Mouse (Mus musculus) megakaryocyte progenitor cell, adult 5-6 weeks (primary cell): Measurements from ENCODE around the gene Aknad1. TPM values are rescaled to one million over a fixed set of nuclear protein-coding genes. Genes with fewer than 3 reads are reported as not detected.

ENCODE experiments used
- total RNA-seq, 2 experiments: library from RNA; stranded (forward) in 1 of 2; stranded (reverse) in 1 of 2; fragments of 157-497, 149-512 nt in 1 of 2; fragments of 200-1000 nt in 1 of 2; gene quantifications; 2 replicates each; pipeline versions ENCODE4 v1.2.3 to v1.2.4; 2015 to 2017

Aknad1 gene
- total RNA-seq, 2 experiments from 2014 or later: not detected

Other genes starting within 250 kb of the Aknad1 start
- not detected in 2 replicates for gene 1700013F07Rik, start 205.5 kb upstream of the Aknad1 start, total RNA-seq (2015)
- not detected in 2 replicates for gene 1700013F07Rik, start 205.5 kb upstream of the Aknad1 start, total RNA-seq (2017)
- 0.20 and 0.27 TPM in 2 replicates for gene 5330417C22Rik, start 203.1 kb upstream of the Aknad1 start, total RNA-seq (2015)
- 0.20 and 0.25 TPM in 2 replicates for gene 5330417C22Rik, start 203.1 kb upstream of the Aknad1 start, total RNA-seq (2017)
- gene Tmem167b, start 177.2 kb upstream of the Aknad1 start, total RNA-seq (2015): 15.2 and 16.4 TPM in 2 replicates
- gene Tmem167b, start 177.2 kb upstream of the Aknad1 start, total RNA-seq (2017): 35.2 and 38.2 TPM in 2 replicates
- gene Taf13, start 168.0 kb upstream of the Aknad1 start, total RNA-seq (2015): 12.9 and 15.6 TPM in 2 replicates
- gene Taf13, start 168.0 kb upstream of the Aknad1 start, total RNA-seq (2017): 13.2 and 15.9 TPM in 2 replicates
- gene Wdr47, start 148.4 kb upstream of the Aknad1 start, total RNA-seq (2015): 1.6 and 2.4 TPM in 2 replicates
- gene Wdr47, start 148.4 kb upstream of the Aknad1 start, total RNA-seq (2017): 4.1 and 8.9 TPM in 2 replicates
- 36.1 and 39.2 TPM in 2 replicates for gene Clcc1, start 85.7 kb upstream of the Aknad1 start, total RNA-seq (2015)
- gene Clcc1, start 85.7 kb upstream of the Aknad1 start, total RNA-seq (2017): 85.3 and 91.2 TPM in 2 replicates
- 7.2 and 11.1 TPM in 2 replicates for gene Gpsm2, start 17.3 kb upstream of the Aknad1 start, total RNA-seq (2015)
- gene Gpsm2, start 17.3 kb upstream of the Aknad1 start, total RNA-seq (2017): 11.7 and 16.3 TPM in 2 replicates
- gene Stxbp3, start 100.9 kb downstream of the Aknad1 start, total RNA-seq (2015): 28.8 and 36.7 TPM in 2 replicates
- 18.0 and 26.9 TPM in 2 replicates for gene Stxbp3, start 100.9 kb downstream of the Aknad1 start, total RNA-seq (2017)
- 0.07 TPM in 1 of 2 replicates, not detected in the other for gene Fndc7, start 150.3 kb downstream of the Aknad1 start, total RNA-seq (2015)
- 0.25 TPM in 1 of 2 replicates, not detected in the other for gene Fndc7, start 150.3 kb downstream of the Aknad1 start, total RNA-seq (2017)
- 138 and 148 TPM in 2 replicates for gene Prpf38b, start 172.1 kb downstream of the Aknad1 start, total RNA-seq (2015)
- 235 and 313 TPM in 2 replicates for gene Prpf38b, start 172.1 kb downstream of the Aknad1 start, total RNA-seq (2017)
- gene Henmt1, start 200.2 kb downstream of the Aknad1 start, total RNA-seq (2015): 0.56 TPM in 1 of 2 replicates, not detected in the other
- 0.64 TPM in 1 of 2 replicates, not detected in the other for gene Henmt1, start 200.2 kb downstream of the Aknad1 start, total RNA-seq (2017)
- gene Gm9857, start 200.8 kb downstream of the Aknad1 start, total RNA-seq (2015): not detected in 2 replicates
- not detected in 2 replicates for gene Gm9857, start 200.8 kb downstream of the Aknad1 start, total RNA-seq (2017)